Comparison of ENCODE assay signal across 8 mouse cellular contexts in the genomic region with DNA sequence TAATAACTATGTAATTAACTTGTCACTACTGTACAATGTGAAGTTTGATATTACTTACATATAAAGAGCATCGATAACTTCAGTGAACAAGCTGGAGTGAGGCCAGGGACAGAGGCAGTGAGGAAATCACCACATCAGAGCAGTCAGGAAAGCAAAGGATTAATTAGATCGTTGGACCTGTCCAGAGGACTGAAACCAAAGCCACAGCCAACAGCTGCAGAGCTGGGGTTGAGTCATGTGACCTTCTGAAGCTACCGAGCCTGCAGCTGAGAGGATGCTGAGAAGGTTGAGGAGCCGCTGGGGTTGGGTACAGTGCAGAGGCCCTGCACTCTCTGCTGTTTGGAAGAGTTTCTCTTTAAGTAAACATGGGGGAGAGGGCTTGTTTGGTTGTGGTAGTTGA. TPM values are rescaled to one million over a fixed set of nuclear protein-coding genes. Genes with fewer than 3 reads are reported as not detected.
DNase-seq lines count a peak whose midpoint lies in the region; ATAC-seq and TF ChIP-seq lines count a peak whose summit lies in the region.

No protein-coding gene starts in this region.

- no peak overlapping the region for H3K4me3 ChIP-seq in forebrain, embryonic 10.5 days
- H3K4me3 ChIP-seq in forebrain, embryonic 11.5 days (ENCODE audit: low read depth, low read length) = no peak overlapping the region
- no peak overlapping the region for H3K4me3 ChIP-seq in midbrain, postnatal 0 days (ENCODE audit: low read depth, low read length)

- no peak overlapping the region for H3K4me2 ChIP-seq in forebrain, embryonic 11.5 days (ENCODE audit: low read depth, low read length, severe bottlenecking)
- H3K4me2 ChIP-seq in midbrain, postnatal 0 days (ENCODE audit: low read depth, low read length, poor library complexity, severe bottlenecking) = no peak overlapping the region

- intact Hi-C loops in gastrocnemius, postnatal 14 days (cut with DNase I; ENCODE audit: low total_unique reads) = no loop called here

- 57% methylated on average over 4 of the region's 4 CpGs for WGBS in forebrain, embryonic 10.5 days
- WGBS in forebrain, embryonic 11.5 days = 46% methylated on average over 4 of the region's 4 CpGs
- WGBS in midbrain, postnatal 0 days = 38% methylated on average over 4 of the region's 4 CpGs

- H3K27ac ChIP-seq in forebrain, embryonic 10.5 days = 0 out of 2 replicates have a peak overlapping the region, but pooled peaks have one; percentile 37
- H3K27ac ChIP-seq in forebrain, embryonic 11.5 days (ENCODE audit: low read depth, low read length) = no peak overlapping the region
- H3K27ac ChIP-seq in midbrain, postnatal 0 days (ENCODE audit: low read depth, low read length) = no peak overlapping the region

- DNase-seq in forebrain, embryonic 10.5 days (ENCODE audit: extremely low spot score, low spot score) = no peak
- DNase-seq in forebrain, embryonic 11.5 days (ENCODE audit: low spot score) = no peak
- peak; percentile 64 for DNase-seq in 416B (ENCODE audit: low read depth)
- DNase-seq in brain, adult 2 months (ENCODE audit: low read depth, low spot score) = peak; percentile 71
- peak; percentile 32 for DNase-seq in gastrocnemius, postnatal 14 days
- DNase-seq in spleen, postnatal 10 days (ENCODE audit: low spot score in 2 of 2) = no peak
- DNase-seq in right cerebral cortex, postnatal 36 days (ENCODE audit: low spot score in 2 of 2) = no peak
- DNase-seq in midbrain, postnatal 0 days (ENCODE audit: low spot score) = no peak

- TF ChIP-seq CTCF in midbrain, postnatal 0 days (IDR thresholded peaks at IDR 0.05) = no peak

- peaks cover 27% of the 10 kb centered on the region for H3K4me1 ChIP-seq in forebrain, embryonic 10.5 days
- H3K4me1 ChIP-seq in forebrain, embryonic 11.5 days (replicated peaks; ENCODE audit: control insufficient read depth, insufficient read depth, low read length) = no peaks in the 10 kb centered on the region
- H3K4me1 ChIP-seq in midbrain, postnatal 0 days (ENCODE audit: insufficient read depth, low read length) = no peaks in the 10 kb centered on the region

- no peak for ATAC-seq in forebrain, embryonic 11.5 days (replicated peaks; ENCODE audit: low FRiP score)
- ATAC-seq in midbrain, postnatal 0 days (ENCODE audit: low FRiP score) = no peak

- no peak overlapping the region for H3K9ac ChIP-seq in forebrain, embryonic 11.5 days (ENCODE audit: low read length)
- H3K9ac ChIP-seq in midbrain, postnatal 0 days (replicated peaks; ENCODE audit: low read length, poor library complexity, severe bottlenecking) = no peak overlapping the region

- H3K36me3 ChIP-seq in forebrain, embryonic 10.5 days (replicated peaks) = no peaks in the 10 kb centered on the region
- no peaks in the 10 kb centered on the region for H3K36me3 ChIP-seq in forebrain, embryonic 11.5 days (ENCODE audit: control insufficient read depth, insufficient read depth, low read length)
- no peaks in the 10 kb centered on the region for H3K36me3 ChIP-seq in midbrain, postnatal 0 days (ENCODE audit: insufficient read depth, low read length)

- H3K27me3 ChIP-seq in forebrain, embryonic 10.5 days (ENCODE audit: poor library complexity, severe bottlenecking) = no peaks in the 10 kb centered on the region
- H3K27me3 ChIP-seq in forebrain, embryonic 11.5 days (ENCODE audit: control insufficient read depth, insufficient read depth, low read length) = no peaks in the 10 kb centered on the region
- no peaks in the 10 kb centered on the region for H3K27me3 ChIP-seq in midbrain, postnatal 0 days (ENCODE audit: insufficient read depth, low read length)

- no peaks in the 10 kb centered on the region for H3K9me3 ChIP-seq in forebrain, embryonic 10.5 days
- H3K9me3 ChIP-seq in forebrain, embryonic 11.5 days (ENCODE audit: control insufficient read depth, low read length) = no peaks in the 10 kb centered on the region
- H3K9me3 ChIP-seq in midbrain, postnatal 0 days (ENCODE audit: low read length) = no peaks in the 10 kb centered on the region

RNA-seq across cellular contexts. Expression of gene Kat6b, which starts 41.4 kb away (rescaled TPM):
- 15.6 and 18.4 TPM in 2 replicates for polyA plus RNA-seq in forebrain, embryonic 10.5 days (2016; fragmentation: Nextera tagmentation; extraction: Ambion mirVana)
- polyA plus RNA-seq in forebrain, embryonic 11.5 days (2014; fragmentation: Nextera tagmentation; extraction: Ambion mirVana) = 33.1 and 34.5 TPM in 2 replicates
- total RNA-seq in gastrocnemius, postnatal 14 days (2021) = 10 to 100 TPM; 17.2 to 22.3 TPM
- 23.1 and 34.0 TPM in 2 replicates for total RNA-seq in midbrain, postnatal 0 days (2014; rRNA removed)
- polyA plus RNA-seq in midbrain, postnatal 0 days (2015; fragmentation: Nextera tagmentation; extraction: Ambion mirVana) = 13.9 and 15.2 TPM in 2 replicates

Comparison
In these comparisons a context has a peak if more than half of its experiments do, and no peak if none do; other contexts are left out.
1. DNase-seq: peak in 416B (single experiment), brain, adult 2 months (single experiment) and gastrocnemius, postnatal 14 days (single experiment); none in forebrain, embryonic 10.5 days (single experiment), forebrain, embryonic 11.5 days (single experiment), spleen, postnatal 10 days (0 of 2), right cerebral cortex, postnatal 36 days (0 of 2) and midbrain, postnatal 0 days (single experiment).